Mouse (Mus musculus) small intestine, adult 2 months (tissue): ENCODE results near the gene Nudt3. TPM values are rescaled to one million over a fixed set of nuclear protein-coding genes. Genes with fewer than 3 reads are reported as not detected.
A peak's percentile ranks its signal among the peaks of the same experiment; 100 is the strongest.

ENCODE experiments used
- H3K27ac ChIP-seq: fragments of 200-500 bp; 2 replicates; pipeline ENCODE4 v1.5.1; 2012; ENCODE audit warnings: low read depth, low read length, control low read depth, inconsistent platforms; ENCODE audit not compliant: insufficient read depth
- H3K27me3 ChIP-seq: fragments of 200-500 bp; 2 replicates; pipeline ENCODE4 v1.6.1; 2012; ENCODE audit warnings: mild to moderate bottlenecking, moderate library complexity, low read length, inconsistent platforms; ENCODE audit not compliant: control insufficient read depth, insufficient read depth
- H3K36me3 ChIP-seq: fragments of 200-500 bp; 2 replicates; pipeline ENCODE4 v1.6.1; 2012; ENCODE audit warnings: mild to moderate bottlenecking, low read length, control low read depth, inconsistent platforms; ENCODE audit not compliant: control insufficient read depth, insufficient read depth
- H3K4me1 ChIP-seq: fragments of 200-500 bp; 2 replicates; pipeline ENCODE4 v1.6.1; 2012; ENCODE audit warnings: low read length, inconsistent platforms, mixed read lengths; ENCODE audit not compliant: control insufficient read depth, insufficient read depth, insufficient read length
- H3K4me3 ChIP-seq: fragments of 200-500 bp; 2 replicates; pipeline ENCODE4 v1.5.1; 2012; ENCODE audit warnings: low read depth, mild to moderate bottlenecking, control low read depth, inconsistent platforms, low read length, moderate library complexity
- CTCF ChIP-seq: fragments of 200-500 bp; IDR thresholded peaks from 2 replicates; pipeline ENCODE4 v1.5.1; 2012; ENCODE audit warnings: low read depth, mild to moderate bottlenecking, control low read depth, inconsistent platforms, low read length, moderate library complexity, mixed read lengths; ENCODE audit not compliant: insufficient replicate concordance, insufficient read length; ENCODE audit errors: extremely low read depth
- POLR2A ChIP-seq: fragments of 200-500 bp; IDR thresholded peaks from 2 replicates; pipeline ENCODE4 v1.6.1; 2012; ENCODE audit warnings: low read depth, mild to moderate bottlenecking, control low read depth, inconsistent platforms, low read length, moderate library complexity
- WGBS: fragments of 180-500 bp; shearing (Covaris S2); methylation state at CpG from one replicate; pipeline ENCODE4 v1.1.7; 2018; 5-methylcytosine and 5-hydroxymethylcytosine counted together
- polyA plus RNA-seq: library from polyadenylated mRNA; depleted of rRNA; stranded (reverse); fragments of >200 nt; gene quantifications from 2 replicates; pipeline ENCODE4 v1.2.3, GENCODE M21; 2012

The Nudt3 gene
- polyA plus RNA-seq, 1 experiment: 58.9 TPM

- peak within 1 kb of the TSS; percentile 46 for H3K27ac ChIP-seq
- WGBS: under 1% methylated on average over 69 of the region's 72 CpGs
- H3K27me3 ChIP-seq: no peaks in the 10 kb centered on the region
- peaks cover 9% of the 10 kb centered on the region; the same call in 1 of the 2 replicates for H3K4me1 ChIP-seq
- TF ChIP-seq POLR2A (peak; percentile 87), CTCF (no peak)
- peaks cover 36% of the 10 kb centered on the region for H3K36me3 ChIP-seq
- peak within 1 kb of the TSS; percentile 81 for H3K4me3 ChIP-seq
Measured at GRCm38 (mm10) chr17:27634871-27635574, 11.7 kb upstream of the Nudt3 start, which contains the start of gene RPS10-NUDT3. TSS of gene RPS10-NUDT3 (minus strand) at chr17:27635222.

- Histone ChIP-seq H3K27ac (no peak overlapping the region), H3K4me1 (peaks cover 13% of the 10 kb centered on the region; the same call in 1 of the 2 replicates), H3K27me3 (no peaks in the 10 kb centered on the region), H3K4me3 (no peak overlapping the region), H3K36me3 (peaks cover 39% of the 10 kb centered on the region)
- WGBS: 69% methylated on average over 2 of the region's 2 CpGs
- TF ChIP-seq CTCF (peak; percentile 82; the same call in 1 of the 2 replicates), POLR2A (no peak)
Measured at GRCm38 (mm10) chr17:27629249-27630020, 6.1 kb upstream of the Nudt3 start.

DNA sequence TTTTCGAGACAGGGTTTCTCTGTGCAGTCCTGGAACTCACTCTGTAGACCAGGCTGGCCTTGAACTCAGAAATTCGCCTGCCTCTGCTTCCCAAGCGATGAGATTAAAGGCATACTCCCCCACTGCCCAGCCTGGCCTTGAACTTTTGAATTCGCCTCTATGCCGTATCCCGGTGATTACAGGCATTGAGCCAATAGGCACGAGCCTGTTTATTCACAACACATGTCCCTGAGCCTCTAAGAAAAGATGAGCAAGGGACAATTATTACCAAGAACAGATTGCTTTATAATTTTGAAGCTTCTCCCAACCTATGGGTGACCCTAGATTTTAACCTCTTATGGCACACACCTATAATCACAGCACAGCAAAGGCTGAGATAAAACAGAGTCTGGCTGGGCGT is 5.1 kb upstream of the Nudt3 start:
- H3K4me3 ChIP-seq: no peak overlapping the region
- no peak for TF ChIP-seq POLR2A
- TF ChIP-seq CTCF: no peak
- 75% methylated on average over 8 of the region's 8 CpGs for WGBS
- peaks cover 34% of the 10 kb centered on the region for H3K36me3 ChIP-seq
- H3K27me3 ChIP-seq: no peaks in the 10 kb centered on the region
- peaks cover 9% of the 10 kb centered on the region; the same call in 1 of the 2 replicates for H3K4me1 ChIP-seq
- H3K27ac ChIP-seq: no peak overlapping the region

GRCm38 (mm10) chr17:27627451-27627850 is 4.2 kb upstream of the Nudt3 start:
- 22% methylated on average over 5 of the region's 5 CpGs for WGBS
- TF ChIP-seq POLR2A: no peak
- TF ChIP-seq CTCF: peak; percentile 18; the same call in 1 of the 2 replicates
- Histone ChIP-seq H3K4me3 (no peak overlapping the region), H3K4me1 (peaks cover 7% of the 10 kb centered on the region; the same call in 1 of the 2 replicates), H3K27ac (no peak overlapping the region), H3K36me3 (peaks cover 26% of the 10 kb centered on the region), H3K27me3 (no peaks in the 10 kb centered on the region)

DNA sequence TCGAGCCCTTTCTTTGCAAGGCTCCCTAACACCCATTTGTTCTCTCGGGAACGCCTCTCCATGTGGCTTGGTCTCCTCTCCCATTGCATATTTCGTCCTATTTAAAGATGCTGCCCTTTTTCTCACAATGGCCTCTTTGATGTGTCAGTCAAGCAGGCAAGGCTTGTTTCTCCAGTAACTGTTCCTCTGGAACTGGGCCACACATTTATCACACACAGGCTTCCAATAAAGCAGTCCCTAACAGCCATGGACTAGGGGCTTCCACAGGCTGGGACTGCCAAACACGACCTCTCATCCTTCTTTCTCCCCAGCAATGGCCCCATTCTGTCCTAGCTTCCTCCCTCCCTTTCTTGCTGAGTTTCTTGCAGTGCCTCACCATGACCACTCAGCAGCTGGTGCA is 3.4 kb upstream of the Nudt3 start:
- H3K27ac ChIP-seq: no peak overlapping the region
- H3K27me3 ChIP-seq: no peaks in the 10 kb centered on the region
- H3K4me3 ChIP-seq: no peak overlapping the region
- H3K4me1 ChIP-seq: peaks cover 10% of the 10 kb centered on the region; the same call in 1 of the 2 replicates
- TF ChIP-seq POLR2A: no peak
- no peak for TF ChIP-seq CTCF
- peaks cover 18% of the 10 kb centered on the region for H3K36me3 ChIP-seq
- WGBS: 57% methylated on average over 5 of the region's 5 CpGs

DNA sequence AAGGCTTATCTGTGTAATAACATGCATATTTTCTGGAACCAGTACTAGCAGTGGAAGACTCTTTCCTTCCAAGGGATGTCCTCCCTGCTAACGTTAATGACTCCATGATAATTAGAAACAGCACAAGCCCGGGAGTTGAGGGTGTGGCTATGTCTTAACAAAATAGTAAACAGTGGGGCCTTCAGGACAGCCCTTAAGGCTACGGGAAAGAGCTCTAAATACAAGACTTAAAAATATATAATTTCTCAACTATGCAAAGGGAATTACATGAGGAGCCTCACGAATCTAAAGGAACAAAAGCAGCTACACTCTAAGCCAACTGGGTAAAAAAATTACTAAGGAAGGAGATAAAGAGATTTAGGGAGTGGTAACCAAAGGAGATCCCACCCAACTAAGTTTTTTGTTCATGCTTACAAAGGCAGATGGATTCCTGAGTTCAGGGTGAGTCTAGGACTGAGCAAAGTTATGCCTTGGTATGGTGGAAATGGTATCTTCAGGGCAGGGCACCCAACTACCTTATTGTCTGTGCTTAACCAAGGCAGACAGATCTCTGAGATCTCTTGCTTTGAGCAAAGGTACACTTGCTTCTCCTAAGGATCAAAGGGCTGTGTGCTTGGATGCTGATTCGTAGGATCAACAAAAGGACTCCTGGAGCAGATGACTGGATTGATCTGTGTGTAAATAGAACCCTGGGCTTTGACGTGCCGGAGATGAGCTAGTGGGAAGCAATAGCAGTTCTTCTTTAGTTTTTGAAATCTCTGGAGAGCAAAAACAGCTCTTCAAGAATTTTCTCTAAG is 2.4 kb upstream of the Nudt3 start:
- TF ChIP-seq CTCF (no peak), POLR2A (no peak)
- H3K27me3 ChIP-seq: no peaks in the 10 kb centered on the region
- peak overlapping the region; percentile 39; the same call in 1 of the 2 replicates for H3K27ac ChIP-seq
- peaks cover 8% of the 10 kb centered on the region for H3K36me3 ChIP-seq
- WGBS: 35% methylated on average over 7 of the region's 7 CpGs
- peaks cover 12% of the 10 kb centered on the region; the same call in 1 of the 2 replicates for H3K4me1 ChIP-seq
- no peak overlapping the region for H3K4me3 ChIP-seq
